Mouse (Mus musculus) neural tube, embryonic 13.5 days (tissue): ENCODE measurements around the gene Gm13212. TPM values are rescaled to one million over a fixed set of nuclear protein-coding genes. Genes with fewer than 3 reads are reported as not detected.
"Not testable (repeated sequence)": the region's sequence is repeated elsewhere in the genome, so short reads cannot be mapped to it uniquely, and the experiment has no call there.

ENCODE experiments used
- ATAC-seq: fragments of 200-750 bp; cut with Nextera tagmentation; 2 replicates; pipeline ENCODE4 v1.8.0; 2017; ENCODE audit warnings: low read depth, mild to moderate bottlenecking, moderate TSS enrichment, moderate library complexity
- H3K27ac ChIP-seq: fragments of 300-500 bp; sonication (generic); replicated peaks from 2 replicates; pipeline ENCODE4 v1.5.1; 2015; ENCODE audit warnings: moderate library complexity, mild to moderate bottlenecking, inconsistent platforms
- H3K27me3 ChIP-seq: fragments of 300-500 bp; sonication (generic); 2 replicates; pipeline ENCODE4 v1.6.1; 2015; ENCODE audit warnings: mild to moderate bottlenecking, inconsistent platforms
- H3K36me3 ChIP-seq: fragments of 300-500 bp; sonication (generic); 2 replicates; pipeline ENCODE4 v1.6.1; 2015; ENCODE audit warnings: mild to moderate bottlenecking, inconsistent platforms
- H3K4me1 ChIP-seq: fragments of 300-500 bp; sonication (generic); replicated peaks from 2 replicates; pipeline ENCODE4 v1.6.1; 2015; ENCODE audit warnings: inconsistent platforms
- H3K4me2 ChIP-seq: fragments of 300-500 bp; sonication (generic); 2 replicates; pipeline ENCODE4 v1.6.1; 2015; ENCODE audit warnings: inconsistent platforms, mild to moderate bottlenecking, moderate library complexity
- H3K4me3 ChIP-seq: fragments of 300-500 bp; sonication (generic); 2 replicates; pipeline ENCODE4 v1.5.1; 2015; ENCODE audit warnings: mild to moderate bottlenecking, inconsistent platforms
- H3K9ac ChIP-seq: fragments of 300-500 bp; sonication (generic); 2 replicates; pipeline ENCODE4 v1.6.1; 2015; ENCODE audit warnings: moderate library complexity, mild to moderate bottlenecking, inconsistent platforms
- H3K9me3 ChIP-seq: fragments of 300-500 bp; sonication (generic); 2 replicates; pipeline ENCODE4 v1.6.1; 2016; ENCODE audit warnings: inconsistent platforms
- WGBS: fragments of 180-500 bp; shearing (Covaris S2); methylation state at CpG from one replicate; pipeline ENCODE4 v1.1.7; 2015; 5-methylcytosine and 5-hydroxymethylcytosine counted together
- polyA plus RNA-seq: library from polyadenylated mRNA; unstranded; fragments of >200 nt; fragmentation: Nextera tagmentation; extraction: Ambion mirVana; gene quantifications from 2 replicates; pipeline ENCODE4 v1.2.1, GENCODE M21; 2015

The Gm13212 gene
- polyA plus RNA-seq, 1 experiment from 2014 or later = 0.75 TPM

DNA sequence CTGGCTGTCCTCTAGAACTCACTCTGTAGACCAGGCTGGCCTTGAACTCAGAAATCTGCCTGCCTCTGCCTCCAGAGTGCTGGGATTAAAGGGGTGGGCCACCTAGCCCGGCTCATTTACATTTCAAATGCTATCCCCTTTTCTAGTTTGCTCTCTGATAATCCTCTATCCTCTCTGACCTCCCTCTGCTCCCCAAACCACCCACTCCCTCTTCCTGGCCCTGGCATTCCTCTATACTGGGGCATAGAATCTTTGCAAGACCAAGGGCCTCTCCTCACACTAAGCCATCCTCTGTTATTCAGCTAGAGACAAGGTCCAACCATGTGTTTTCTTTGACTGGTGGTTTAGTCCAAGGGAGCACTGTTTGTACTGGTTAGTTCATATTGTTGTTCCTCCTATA, 9.2 kb downstream of the Gm13212 start:
- WGBS = 86% methylated on average over 1 of the region's 1 CpGs
- not testable (repeated sequence) for ATAC-seq
- peaks cover 10% of the 10 kb centered on the region; the same call in 1 of the 2 replicates for H3K9me3 ChIP-seq

DNA sequence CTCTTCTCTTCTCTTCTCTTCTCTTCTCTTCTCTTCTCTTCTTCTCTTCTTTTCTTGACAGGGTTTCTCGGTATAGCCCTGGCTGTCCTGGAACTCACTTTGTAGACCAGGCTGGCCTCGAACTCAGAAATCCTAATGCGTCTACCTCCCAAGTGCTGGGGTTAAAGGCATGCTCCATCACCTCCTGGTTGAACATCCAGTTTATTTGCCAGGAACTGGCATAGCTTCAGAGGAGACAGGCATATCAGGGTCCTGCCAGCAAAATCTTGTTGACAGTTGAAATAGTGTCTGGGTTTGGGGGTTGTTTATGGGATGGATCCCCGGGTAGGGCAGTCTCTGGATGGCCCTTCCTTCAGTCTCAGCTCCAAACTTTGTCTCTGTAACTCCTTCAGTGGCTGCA, 9.8 kb downstream of the Gm13212 start:
- 89% methylated on average over 4 of the region's 4 CpGs for WGBS
- not testable (repeated sequence) for H3K4me1 ChIP-seq, H3K4me3 ChIP-seq, H3K36me3 ChIP-seq, H3K27ac ChIP-seq, ATAC-seq, H3K9ac ChIP-seq, H3K27me3 ChIP-seq, H3K4me2 ChIP-seq
- peaks cover 10% of the 10 kb centered on the region; the same call in 1 of the 2 replicates for H3K9me3 ChIP-seq

More for the DNA sequence above, 9.2 kb downstream of the Gm13212 start:
- H3K36me3 ChIP-seq, H3K4me3 ChIP-seq, H3K4me1 ChIP-seq, H3K9ac ChIP-seq, H3K27ac ChIP-seq, H3K4me2 ChIP-seq, H3K27me3 ChIP-seq: not testable (repeated sequence)

DNA sequence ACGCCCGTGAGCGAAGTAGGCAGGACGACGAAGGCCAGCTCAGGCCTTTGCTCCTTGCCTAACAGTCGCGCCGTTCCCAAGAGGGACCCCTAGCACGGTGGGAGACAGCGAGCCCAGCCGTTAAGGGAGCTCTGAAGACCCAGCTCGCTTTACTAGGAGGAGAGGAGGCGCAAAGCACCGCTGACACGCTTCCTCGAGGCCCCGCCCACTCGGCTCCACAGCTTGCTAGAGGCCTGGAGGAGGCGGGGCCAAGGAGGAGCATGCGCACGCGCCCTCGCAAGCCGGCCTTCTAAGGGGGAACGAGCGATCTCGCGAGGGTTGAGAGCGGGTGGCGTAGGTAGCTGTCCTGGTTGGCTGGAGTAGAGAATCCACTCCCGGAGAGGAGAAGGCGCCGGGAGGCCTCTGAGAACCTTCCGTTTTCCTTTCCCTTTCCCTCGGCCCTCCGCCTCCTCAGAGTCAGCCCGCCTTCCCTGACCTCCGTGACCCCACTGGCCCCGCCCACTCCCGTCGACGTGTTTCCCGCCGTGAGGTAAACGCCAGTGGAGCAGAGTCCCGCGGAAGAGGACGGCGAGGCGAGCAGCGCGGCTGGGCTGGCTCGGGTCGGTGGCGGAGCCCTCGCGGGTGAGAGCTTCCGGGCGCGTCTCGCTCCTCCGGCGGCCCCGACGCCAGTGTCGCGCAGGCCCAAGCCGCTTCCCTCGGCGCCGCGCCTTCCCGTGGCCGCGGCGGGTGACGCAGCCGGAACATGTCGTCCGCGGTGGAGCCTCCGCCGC, 55.6 kb downstream of the Gm13212 start:
- not testable (repeated sequence) for H3K36me3 ChIP-seq, H3K9me3 ChIP-seq, ATAC-seq, H3K4me3 ChIP-seq, H3K9ac ChIP-seq, H3K4me1 ChIP-seq, H3K27me3 ChIP-seq, H3K4me2 ChIP-seq, H3K27ac ChIP-seq
- WGBS = 26% methylated on average over 69 of the region's 83 CpGs

- H3K27me3 ChIP-seq, H3K4me3 ChIP-seq, H3K36me3 ChIP-seq, ATAC-seq, H3K9me3 ChIP-seq, H3K4me2 ChIP-seq, H3K9ac ChIP-seq, H3K27ac ChIP-seq, H3K4me1 ChIP-seq: not testable (repeated sequence)
- WGBS = 87% methylated on average over 3 of the region's 3 CpGs
Measured at GRCm38 (mm10) chr4:145670385-145670784, 85.4 kb downstream of the Gm13212 start, which contains the start of gene Zfp980. Gene Zfp980 (plus strand): TSS chr4:145670685.

- WGBS = 67% methylated on average over 2 of the region's 2 CpGs
- not testable (repeated sequence) for H3K4me3 ChIP-seq, H3K4me1 ChIP-seq, H3K27ac ChIP-seq, H3K9me3 ChIP-seq, ATAC-seq, H3K36me3 ChIP-seq, H3K9ac ChIP-seq, H3K4me2 ChIP-seq, H3K27me3 ChIP-seq
Measured at GRCm38 (mm10) chr4:145674286-145674780, 89.4 kb downstream of the Gm13212 start.

Other genes starting within 250 kb of the Gm13212 start
- gene Zfp990, start 74.4 kb upstream of the Gm13212 start, polyA plus RNA-seq = not detected in 2 replicates
- gene Zfp980, start 85.5 kb downstream of the Gm13212 start, polyA plus RNA-seq = not detected in 2 replicates